Mouse (Mus musculus) WW6 (cell line): ENCODE data around the gene Timd2.
"Not testable (repeated sequence)": the region's sequence is repeated elsewhere in the genome, so short reads cannot be mapped to it uniquely, and the experiment has no call there.

Experiments used
- DNase-seq: peaks from one replicate; pipeline ENCODE4 v3.0.0-alpha.2; 2013; ENCODE audit warnings: low read depth, low spot score

Gene Timd2

DNA sequence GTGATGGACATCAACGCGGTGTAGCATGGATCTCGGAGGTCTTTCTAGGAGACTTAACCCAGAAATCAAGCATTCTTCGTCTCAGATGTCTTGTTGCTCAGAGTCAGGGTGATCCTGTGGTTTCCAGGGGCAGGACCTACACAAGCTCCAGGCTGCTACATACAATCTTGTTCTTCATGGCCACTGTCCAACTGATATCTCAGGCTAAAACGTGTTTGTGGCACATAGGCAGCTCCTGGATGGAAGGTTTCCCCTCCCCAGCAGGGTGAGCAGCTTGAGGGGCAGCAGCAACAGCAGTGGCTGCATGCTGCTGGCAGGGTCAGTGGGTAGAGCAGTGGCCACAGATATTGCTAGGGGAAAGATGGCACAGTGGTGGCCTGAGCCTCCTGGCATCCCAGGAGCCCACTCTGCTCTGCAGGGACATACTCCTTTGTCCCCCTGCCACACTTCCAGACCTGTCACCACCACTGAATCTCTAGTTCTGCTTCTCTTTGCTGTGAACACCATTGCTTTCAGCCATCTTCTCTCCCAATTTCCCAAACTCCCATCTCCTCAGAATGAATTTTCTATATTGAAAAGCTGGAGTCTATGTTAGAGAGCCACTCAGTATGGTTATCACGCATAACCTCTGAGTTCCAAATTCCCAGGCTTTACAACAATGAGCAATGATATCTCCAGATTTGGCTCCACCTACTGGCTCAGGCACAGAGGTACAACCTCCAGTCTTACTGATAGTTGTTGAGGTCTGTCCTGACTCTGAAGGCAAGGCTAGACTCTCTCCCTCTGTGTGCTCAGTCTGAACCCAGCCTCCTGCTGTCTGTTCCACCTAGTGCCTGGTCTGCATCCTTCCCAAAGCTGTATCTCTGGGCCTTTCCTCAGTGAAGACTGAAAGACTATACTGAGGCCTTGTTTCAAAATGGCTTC, 41.0 kb downstream of the Timd2 start:
- peak; percentile 24 for DNase-seq

GRCm38 (mm10) chr11:46663215-46663614, 43.6 kb downstream of the Timd2 start:
- no peak for DNase-seq

DNA sequence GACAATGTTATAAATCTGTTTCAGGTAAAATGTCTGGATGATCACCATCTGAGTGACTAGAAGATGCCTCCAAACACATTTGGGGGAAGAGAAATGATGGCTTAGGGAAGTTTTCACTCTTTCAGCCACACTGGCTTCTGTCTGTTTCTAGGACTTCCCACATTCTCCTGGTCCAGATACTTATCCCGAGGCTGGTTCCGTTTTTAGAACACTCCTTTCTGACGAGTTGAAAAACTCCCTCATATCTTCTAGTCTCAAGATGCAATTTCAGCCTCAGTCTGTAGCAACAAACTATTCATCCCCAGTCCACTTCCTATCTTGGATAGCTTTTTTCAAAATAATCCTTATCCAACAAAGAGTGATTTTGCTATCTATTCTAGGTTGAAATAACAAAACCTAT, 54.4 kb downstream of the Timd2 start:
- DNase-seq = no peak

DNA sequence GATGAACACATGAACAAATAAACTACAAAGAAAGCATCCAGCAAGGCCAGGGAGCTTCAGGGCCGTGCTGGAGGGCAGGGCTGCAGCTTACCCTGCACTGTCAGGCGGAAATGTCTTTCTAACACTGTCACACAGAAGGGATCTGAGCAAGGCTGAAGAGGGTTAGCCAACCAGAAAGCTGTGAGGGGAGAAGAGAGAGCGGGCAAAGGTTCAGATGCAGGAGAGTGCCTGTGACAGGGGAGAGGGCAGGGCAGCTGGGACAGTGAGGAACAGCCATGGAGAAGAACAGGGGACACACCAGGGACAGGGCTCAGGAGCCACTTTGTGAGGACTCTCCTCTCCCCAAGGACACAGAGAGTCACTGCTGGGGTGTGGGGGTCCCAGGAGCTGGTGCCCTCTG, 57.2 kb downstream of the Timd2 start:
- DNase-seq = not testable (repeated sequence)

DNA sequence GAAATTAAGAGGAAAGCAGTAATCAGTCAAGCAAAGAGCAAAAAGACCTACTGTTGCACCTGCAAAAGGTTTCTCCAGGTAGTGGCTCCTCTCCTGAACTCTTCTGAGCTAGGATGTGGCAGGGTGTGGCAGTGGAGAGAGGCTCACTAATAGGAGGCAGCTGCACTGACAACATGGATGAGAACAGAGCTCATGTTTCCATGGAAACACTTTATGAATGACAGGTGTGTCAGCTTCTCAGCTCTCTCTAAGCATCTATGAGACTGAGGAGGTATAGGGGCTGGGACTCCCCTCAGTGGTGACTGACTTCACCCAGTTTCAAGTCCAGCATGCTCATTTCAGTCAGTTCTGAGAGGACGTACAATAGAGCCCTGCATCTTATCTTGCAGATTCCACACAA, 62.0 kb downstream of the Timd2 start:
- no peak for DNase-seq

DNA sequence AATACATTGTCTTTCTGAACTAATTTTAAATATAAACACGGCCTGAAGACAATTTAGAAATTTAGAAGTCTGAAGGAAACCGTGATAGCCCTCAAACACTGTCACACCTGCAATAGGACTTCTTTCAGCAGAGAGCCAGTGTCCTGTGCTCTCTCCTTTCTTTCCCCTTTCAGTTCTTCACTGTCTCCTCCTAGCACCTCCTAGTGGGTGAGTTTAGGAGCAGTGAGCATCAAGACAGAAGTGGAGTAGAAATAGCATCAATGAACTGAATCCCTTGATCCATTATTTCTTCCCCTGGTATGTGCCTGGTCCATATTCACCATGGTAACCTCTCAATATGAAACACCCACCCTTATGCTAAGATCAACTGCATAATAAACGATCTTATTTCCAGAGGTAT, 70.3 kb downstream of the Timd2 start:
- DNase-seq = no peak

- not testable (repeated sequence) for DNase-seq
Observed at GRCm38 (mm10) chr11:46635516-46635915, 71.3 kb downstream of the Timd2 start.

DNA sequence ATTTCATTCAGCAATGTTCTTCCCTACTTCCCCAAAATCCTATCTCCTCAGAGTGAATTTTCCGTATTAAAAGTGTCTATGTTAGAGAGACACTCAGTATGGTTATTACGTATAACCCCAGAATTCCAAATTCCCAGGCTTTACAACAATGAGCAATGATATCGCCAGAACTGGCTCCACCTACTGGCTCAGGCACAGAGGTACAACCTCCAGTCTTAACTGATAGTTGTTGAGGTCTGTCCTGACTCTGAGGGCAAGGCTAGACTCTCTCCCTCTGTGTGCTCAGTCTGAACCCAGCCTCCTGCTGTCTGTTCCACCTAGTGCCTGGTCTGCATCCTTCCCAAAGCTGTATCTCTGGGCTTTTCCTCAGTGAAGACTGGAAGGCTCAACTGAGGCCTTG, 75.2 kb downstream of the Timd2 start:
- DNase-seq = peak; percentile 36

DNA sequence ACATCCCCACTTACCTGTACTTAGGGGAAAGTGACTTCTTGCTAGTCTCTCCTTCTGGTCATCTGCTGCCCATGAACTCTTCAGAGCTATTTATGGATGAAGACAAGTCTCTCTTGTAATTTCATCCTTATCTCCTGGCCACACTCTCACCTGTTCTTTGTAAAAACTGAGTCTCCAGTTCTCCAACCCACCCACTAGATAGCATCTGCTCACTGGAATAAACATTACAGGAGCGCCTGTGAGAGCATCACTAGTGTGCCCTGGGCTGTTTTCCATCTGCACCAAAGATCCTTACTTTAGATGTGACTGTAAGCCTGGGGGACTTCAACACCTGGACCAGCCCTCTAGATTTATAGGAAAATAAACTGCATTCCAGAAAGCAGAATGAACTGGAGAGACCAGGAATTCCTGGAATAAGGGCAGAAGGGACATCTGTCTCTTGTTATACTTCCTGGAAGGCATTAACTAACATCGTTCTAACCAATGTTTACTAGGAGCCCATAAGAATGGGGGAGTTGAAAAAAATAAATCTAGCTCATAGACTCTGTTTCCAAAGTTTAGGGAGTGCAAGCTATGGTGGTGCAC, 77.6 kb downstream of the Timd2 start, which contains the start of gene Dppa1:
Gene Dppa1 (minus strand): TSS at position 51 of the 585 bp plus-strand sequence.
- DNase-seq = no peak

GRCm38 (mm10) chr11:46620414-46621168, 86.3 kb downstream of the Timd2 start:
- no peak for DNase-seq

- no peak for DNase-seq
Observed at GRCm38 (mm10) chr11:46619929-46620328, 86.9 kb downstream of the Timd2 start.
